Mouse (Mus musculus) small intestine, adult 2 months (tissue): ENCODE data around the gene Mak. TPM values are rescaled to one million over a fixed set of nuclear protein-coding genes. Genes with fewer than 3 reads are reported as not detected.
"Not testable (repeated sequence)": the region's sequence is repeated elsewhere in the genome, so short reads cannot be mapped to it uniquely, and the experiment has no call there.

Experiments
- H3K27ac ChIP-seq: fragments of 200-500 bp; 2 replicates; pipeline ENCODE4 v1.5.1; 2012; ENCODE audit warnings: low read depth, low read length, control low read depth, inconsistent platforms; ENCODE audit not compliant: insufficient read depth
- H3K27me3 ChIP-seq: fragments of 200-500 bp; 2 replicates; pipeline ENCODE4 v1.6.1; 2012; ENCODE audit warnings: mild to moderate bottlenecking, moderate library complexity, low read length, inconsistent platforms; ENCODE audit not compliant: control insufficient read depth, insufficient read depth
- H3K36me3 ChIP-seq: fragments of 200-500 bp; 2 replicates; pipeline ENCODE4 v1.6.1; 2012; ENCODE audit warnings: mild to moderate bottlenecking, low read length, control low read depth, inconsistent platforms; ENCODE audit not compliant: control insufficient read depth, insufficient read depth
- H3K4me1 ChIP-seq: fragments of 200-500 bp; 2 replicates; pipeline ENCODE4 v1.6.1; 2012; ENCODE audit warnings: low read length, inconsistent platforms, mixed read lengths; ENCODE audit not compliant: control insufficient read depth, insufficient read depth, insufficient read length
- H3K4me3 ChIP-seq: fragments of 200-500 bp; 2 replicates; pipeline ENCODE4 v1.5.1; 2012; ENCODE audit warnings: low read depth, mild to moderate bottlenecking, control low read depth, inconsistent platforms, low read length, moderate library complexity
- CTCF ChIP-seq: fragments of 200-500 bp; IDR thresholded peaks from 2 replicates; pipeline ENCODE4 v1.5.1; 2012; ENCODE audit warnings: low read depth, mild to moderate bottlenecking, control low read depth, inconsistent platforms, low read length, moderate library complexity, mixed read lengths; ENCODE audit not compliant: insufficient replicate concordance, insufficient read length; ENCODE audit errors: extremely low read depth
- POLR2A ChIP-seq: fragments of 200-500 bp; IDR thresholded peaks from 2 replicates; pipeline ENCODE4 v1.6.1; 2012; ENCODE audit warnings: low read depth, mild to moderate bottlenecking, control low read depth, inconsistent platforms, low read length, moderate library complexity
- WGBS: fragments of 180-500 bp; shearing (Covaris S2); methylation state at CpG from one replicate; pipeline ENCODE4 v1.1.7; 2018; 5-methylcytosine and 5-hydroxymethylcytosine counted together
- polyA plus RNA-seq: library from polyadenylated mRNA; depleted of rRNA; stranded (reverse); fragments of >200 nt; gene quantifications from 2 replicates; pipeline ENCODE4 v1.2.3, GENCODE M21; 2012

Gene Mak
- polyA plus RNA-seq, 1 experiment = not detected

DNA sequence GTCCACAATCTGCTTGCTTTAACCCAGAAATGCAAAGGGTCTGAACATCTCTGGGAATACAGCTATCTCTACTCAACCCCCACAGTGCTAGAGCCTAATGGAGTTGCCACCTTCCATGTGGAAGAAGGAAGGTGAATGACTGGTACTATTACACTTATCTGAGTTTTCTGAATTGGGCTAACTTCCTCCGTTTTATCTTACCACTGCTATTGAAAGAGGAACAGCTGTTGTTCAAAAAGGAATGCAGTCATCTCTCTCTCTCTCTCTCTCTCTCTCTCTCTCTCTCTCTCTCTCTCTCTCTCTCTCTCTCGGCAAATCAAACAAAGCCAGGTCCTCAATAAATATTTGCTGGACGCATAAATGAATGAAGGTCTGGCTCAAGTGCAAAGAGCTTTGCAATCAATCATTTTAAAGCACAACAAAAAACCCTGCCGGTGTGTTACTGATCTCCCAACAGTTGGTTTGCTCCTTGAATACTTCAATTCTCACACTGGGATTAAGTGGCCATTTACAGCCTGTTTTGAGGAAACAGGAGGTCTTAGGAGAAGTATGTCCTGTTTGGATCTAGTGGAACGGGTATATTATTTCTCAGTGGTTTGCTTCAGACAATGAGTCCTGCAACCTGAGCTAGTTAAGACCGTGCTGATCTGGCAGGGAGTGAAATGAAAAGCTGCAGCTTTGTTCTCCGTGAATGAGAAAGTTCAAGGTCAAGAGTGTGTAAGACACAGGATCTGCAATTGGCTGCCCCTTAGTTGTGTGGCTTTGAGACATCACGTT, 84.8 kb downstream of the Mak start:
- Histone ChIP-seq H3K27ac (no peak overlapping the region), H3K36me3 (no peaks in the 10 kb centered on the region), H3K4me3 (no peak overlapping the region), H3K4me1 (no peaks in the 10 kb centered on the region), H3K27me3 (no peaks in the 10 kb centered on the region)
- 4% methylated on average over 8 of the region's 8 CpGs for WGBS
- TF ChIP-seq CTCF (no peak), POLR2A (no peak)

DNA sequence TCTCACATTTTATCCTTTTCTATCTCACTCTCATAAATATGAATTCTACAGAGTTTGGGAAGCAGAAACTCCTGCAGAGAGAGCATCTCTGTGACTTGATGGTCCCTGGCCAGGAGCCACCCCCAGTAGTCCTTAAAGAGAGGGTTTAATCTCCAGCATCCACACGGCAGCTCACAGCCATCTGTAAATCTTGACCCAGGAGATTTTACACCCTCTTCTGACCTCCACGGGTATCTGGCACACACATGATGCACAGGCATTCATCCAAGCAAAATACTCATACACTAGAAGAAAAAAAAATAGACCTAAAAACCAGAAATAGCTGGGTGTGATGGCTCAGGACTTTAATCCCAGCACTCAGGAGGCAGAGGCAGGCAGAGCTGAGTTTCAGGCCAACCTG, 91.1 kb downstream of the Mak start:
- Histone ChIP-seq H3K36me3 (no peaks in the 10 kb centered on the region), H3K4me3 (no peak overlapping the region), H3K27ac (no peak overlapping the region), H3K4me1 (no peaks in the 10 kb centered on the region), H3K27me3 (no peaks in the 10 kb centered on the region; the same call in 1 of the 2 replicates)
- WGBS = 76% methylated on average over 2 of the region's 2 CpGs
- no peak for TF ChIP-seq CTCF
- TF ChIP-seq POLR2A = no peak

DNA sequence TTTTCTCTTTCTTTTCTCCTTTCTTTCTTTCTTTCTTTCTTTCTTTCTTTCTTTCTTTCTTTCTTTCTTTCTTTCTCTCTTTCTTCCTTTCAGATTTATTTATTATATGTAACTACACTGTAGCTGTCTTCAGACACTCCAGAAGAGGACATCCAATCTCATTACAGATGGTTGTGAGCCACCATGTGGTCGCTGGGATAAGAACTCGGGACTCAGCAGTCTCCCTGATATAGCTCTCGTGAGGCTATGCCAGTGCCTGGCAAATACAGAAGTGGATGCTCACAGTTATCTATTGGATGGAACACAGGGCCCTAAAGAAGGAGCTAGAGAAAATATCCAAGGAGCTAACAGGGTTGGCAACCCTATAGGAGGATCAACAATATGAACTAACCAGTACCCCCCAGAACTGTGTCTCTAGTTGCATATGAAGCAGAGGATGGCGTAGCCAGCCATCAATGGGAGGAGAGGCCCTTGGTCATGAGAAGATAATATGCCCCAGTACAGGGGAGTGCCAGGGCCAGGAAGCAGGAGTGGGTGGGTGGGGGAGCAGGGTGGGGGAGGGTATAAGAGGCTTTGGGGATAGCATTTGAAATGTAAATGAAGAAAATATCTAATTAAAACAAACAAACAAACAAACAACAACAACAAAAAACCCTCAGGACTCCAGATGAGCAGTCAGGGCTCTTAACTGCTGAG, 91.8 kb downstream of the Mak start:
- WGBS = 66% methylated on average over 4 of the region's 4 CpGs
- H3K36me3 ChIP-seq, H3K4me1 ChIP-seq, H3K27ac ChIP-seq, H3K4me3 ChIP-seq, H3K27me3 ChIP-seq: not testable (repeated sequence)

DNA sequence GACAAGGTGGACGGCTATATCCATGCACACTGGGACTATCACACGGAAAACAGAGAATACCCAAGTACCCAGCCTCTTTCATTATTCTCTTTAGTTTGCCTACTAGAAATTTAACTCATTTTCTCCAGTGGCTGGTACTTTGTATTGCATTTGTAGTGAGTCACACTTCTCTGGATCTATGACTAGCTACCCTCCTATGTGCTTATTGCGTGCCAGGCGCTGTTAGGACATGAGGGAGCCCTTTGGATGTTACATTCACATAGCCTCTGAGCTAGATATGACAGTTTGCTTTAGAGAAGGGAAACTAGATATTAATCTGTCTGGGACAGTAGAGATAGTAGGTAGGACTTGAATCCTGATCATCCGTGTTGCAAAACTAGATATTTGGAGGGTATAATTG, 93.4 kb downstream of the Mak start:
- Histone ChIP-seq H3K27me3 (no peaks in the 10 kb centered on the region; the same call in 1 of the 2 replicates), H3K36me3 (no peaks in the 10 kb centered on the region), H3K27ac (no peak overlapping the region), H3K4me3 (no peak overlapping the region), H3K4me1 (no peaks in the 10 kb centered on the region)
- 96% methylated on average over 5 of the region's 5 CpGs for WGBS
- TF ChIP-seq CTCF (no peak), POLR2A (no peak)

DNA sequence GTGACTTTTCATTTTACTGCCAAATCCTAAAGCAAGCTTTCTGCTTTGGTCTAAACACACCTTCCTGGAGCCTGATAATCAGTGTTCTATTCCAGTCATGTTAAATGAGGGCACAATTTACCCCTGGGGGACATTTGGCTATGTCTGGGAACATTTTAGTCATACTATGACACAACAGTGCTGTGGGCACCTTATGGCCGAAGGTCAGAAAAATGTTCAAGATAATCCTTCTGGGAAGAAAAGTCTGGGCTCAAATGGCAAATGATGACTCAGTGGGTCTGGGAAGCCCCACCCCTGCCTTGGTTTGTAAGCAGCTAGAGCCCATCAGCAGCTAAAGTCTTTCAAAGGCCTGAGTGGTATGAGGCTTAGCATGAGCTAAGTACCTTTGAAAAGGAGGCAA, 96.7 kb downstream of the Mak start:
- H3K4me1 ChIP-seq = peaks cover 2% of the 10 kb centered on the region; the same call in 1 of the 2 replicates
- TF ChIP-seq CTCF (no peak), POLR2A (no peak)
- H3K27me3 ChIP-seq = no peaks in the 10 kb centered on the region
- H3K27ac ChIP-seq = no peak overlapping the region
- no peaks in the 10 kb centered on the region for H3K36me3 ChIP-seq
- no peak overlapping the region for H3K4me3 ChIP-seq
- 70% methylated on average over 1 of the region's 1 CpGs for WGBS

DNA sequence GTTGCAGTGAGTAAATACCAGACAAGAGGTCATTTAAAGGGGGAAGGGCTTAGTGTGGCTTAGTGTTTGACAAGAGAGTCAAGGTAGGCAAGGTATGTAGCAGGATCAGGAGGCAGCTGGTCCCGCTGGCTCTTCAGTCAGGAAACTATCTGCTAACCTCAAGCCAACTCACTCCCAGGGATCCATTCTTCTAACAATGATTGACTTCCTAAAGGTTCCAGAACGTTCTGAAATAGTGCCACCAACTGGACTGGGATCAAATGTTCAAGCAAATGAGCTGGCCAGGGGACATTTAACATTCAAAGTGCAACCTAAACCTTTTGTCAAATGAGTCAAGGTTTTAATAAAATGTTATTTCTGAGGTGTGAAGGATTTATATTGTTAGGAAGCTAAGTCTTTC, 100.2 kb downstream of the Mak start:
- no peak for TF ChIP-seq CTCF
- TF ChIP-seq POLR2A = no peak
- Histone ChIP-seq H3K4me3 (no peak overlapping the region), H3K4me1 (peaks cover 2% of the 10 kb centered on the region; the same call in 1 of the 2 replicates), H3K27ac (no peak overlapping the region), H3K36me3 (no peaks in the 10 kb centered on the region), H3K27me3 (no peaks in the 10 kb centered on the region)
- 24% methylated on average over 2 of the region's 2 CpGs for WGBS

DNA sequence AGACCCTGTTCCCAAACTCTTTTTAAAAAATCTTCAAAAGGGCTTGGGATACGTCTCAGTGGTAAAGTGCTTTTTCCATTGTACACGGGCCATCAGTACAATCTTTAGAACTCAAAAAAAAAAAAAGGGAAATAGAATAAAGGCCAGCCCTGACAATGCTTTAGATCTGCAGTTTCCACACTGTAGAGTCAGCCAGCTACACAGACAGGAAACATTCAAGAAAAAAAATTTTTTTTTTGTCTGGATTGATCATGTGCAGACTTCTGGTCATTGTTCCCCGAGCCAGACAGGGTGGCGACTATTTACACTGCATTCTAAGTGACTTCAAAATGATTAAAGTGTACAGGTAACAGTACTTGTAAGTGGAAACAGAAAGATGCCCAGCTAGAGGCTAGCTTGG, 100.9 kb downstream of the Mak start:
- H3K36me3 ChIP-seq = no peaks in the 10 kb centered on the region
- H3K4me3 ChIP-seq = no peak overlapping the region
- H3K27ac ChIP-seq = no peak overlapping the region
- H3K4me1 ChIP-seq = peaks cover 2% of the 10 kb centered on the region; the same call in 1 of the 2 replicates
- 64% methylated on average over 4 of the region's 4 CpGs for WGBS
- H3K27me3 ChIP-seq = no peaks in the 10 kb centered on the region
- TF ChIP-seq CTCF = no peak
- no peak for TF ChIP-seq POLR2A
